Mouse (Mus musculus) neural tube, embryonic 15.5 days (tissue): ENCODE data around the gene Efna4. TPM values are rescaled to one million over a fixed set of nuclear protein-coding genes. Genes with fewer than 3 reads are reported as not detected.
A peak's percentile ranks its signal among the peaks of the same experiment; 100 is the strongest.

ENCODE experiments used
- ATAC-seq: fragments of 200-750 bp; cut with Nextera tagmentation; 2 replicates; pipeline ENCODE4 v1.8.0; 2017; ENCODE audit warnings: mild to moderate bottlenecking, moderate TSS enrichment, moderate library complexity; ENCODE audit not compliant: low FRiP score
- H3K27ac ChIP-seq: fragments of 300-500 bp; sonication (generic); replicated peaks from 2 replicates; pipeline ENCODE4 v1.5.1; 2015; ENCODE audit warnings: mild to moderate bottlenecking, inconsistent platforms
- H3K27me3 ChIP-seq: fragments of 300-500 bp; sonication (generic); replicated peaks from 2 replicates; pipeline ENCODE4 v1.6.1; 2015; ENCODE audit warnings: inconsistent platforms
- H3K36me3 ChIP-seq: fragments of 300-500 bp; sonication (generic); 2 replicates; pipeline ENCODE4 v1.6.1; 2015; ENCODE audit warnings: inconsistent platforms
- H3K4me1 ChIP-seq: fragments of 300-500 bp; sonication (generic); 2 replicates; pipeline ENCODE4 v1.6.1; 2015; ENCODE audit warnings: inconsistent platforms
- H3K4me2 ChIP-seq: fragments of 300-500 bp; sonication (generic); 2 replicates; pipeline ENCODE4 v1.6.1; 2015; ENCODE audit warnings: inconsistent platforms, mild to moderate bottlenecking, moderate library complexity
- H3K4me3 ChIP-seq: fragments of 300-500 bp; sonication (generic); replicated peaks from 2 replicates; pipeline ENCODE4 v1.5.1; 2015; ENCODE audit warnings: mild to moderate bottlenecking, inconsistent platforms
- H3K9ac ChIP-seq: fragments of 300-500 bp; sonication (generic); replicated peaks from 2 replicates; pipeline ENCODE4 v1.6.1; 2015; ENCODE audit warnings: mild to moderate bottlenecking, inconsistent platforms
- H3K9me3 ChIP-seq: fragments of 300-500 bp; sonication (generic); replicated peaks from 2 replicates; pipeline ENCODE4 v1.6.1; 2016; ENCODE audit warnings: inconsistent platforms
- WGBS: fragments of 180-500 bp; shearing (Covaris S2); methylation state at CpG from one replicate; pipeline ENCODE4 v1.1.7; 2015; ENCODE audit warnings: mixed read lengths; 5-methylcytosine and 5-hydroxymethylcytosine counted together
- polyA plus RNA-seq: library from polyadenylated mRNA; unstranded; fragments of >200 nt; fragmentation: Nextera tagmentation; extraction: Ambion mirVana; gene quantifications from 2 replicates; pipeline ENCODE4 v1.2.1, GENCODE M21; 2015

Efna4 gene
- polyA plus RNA-seq, 1 experiment from 2014 or later = 3.0 TPM

- H3K9ac ChIP-seq = no peak overlapping the region
- peaks cover 35% of the 10 kb centered on the region for H3K4me1 ChIP-seq
- H3K27me3 ChIP-seq = no peaks in the 10 kb centered on the region
- no peak overlapping the region for H3K4me2 ChIP-seq
- ATAC-seq = no peak
- H3K4me3 ChIP-seq = no peak overlapping the region
- no peaks in the 10 kb centered on the region for H3K36me3 ChIP-seq
- H3K9me3 ChIP-seq = no peaks in the 10 kb centered on the region
- WGBS = 93% methylated on average over 8 of the region's 8 CpGs
- H3K27ac ChIP-seq = no peak overlapping the region
Observed at GRCm38 (mm10) chr3:89325882-89326281, 11.9 kb downstream of the Efna4 start.

- Histone ChIP-seq H3K27ac (peak within 1 kb of the TSS; percentile 98), H3K27me3 (no peaks in the 10 kb centered on the region), H3K9me3 (no peaks in the 10 kb centered on the region), H3K9ac (peak within 1 kb of the TSS; percentile 91), H3K4me2 (peak within 1 kb of the TSS; percentile 86), H3K4me1 (peaks cover 52% of the 10 kb centered on the region), H3K4me3 (peak within 1 kb of the TSS; percentile 81), H3K36me3 (no peaks in the 10 kb centered on the region)
- peak; percentile 43 for ATAC-seq
- under 1% methylated on average over 53 of the region's 53 CpGs for WGBS
Observed at GRCm38 (mm10) chr3:89322514-89323165, 15.2 kb downstream of the Efna4 start, which contains the start of gene Efna3. TSS of gene Efna3 (minus strand) at chr3:89322965.

- Histone ChIP-seq H3K4me2 (peak overlapping the region; percentile 86), H3K27me3 (no peaks in the 10 kb centered on the region), H3K4me1 (peaks cover 52% of the 10 kb centered on the region), H3K27ac (peak overlapping the region; percentile 98), H3K9me3 (no peaks in the 10 kb centered on the region), H3K4me3 (peak overlapping the region; percentile 81), H3K9ac (peak overlapping the region; percentile 91), H3K36me3 (no peaks in the 10 kb centered on the region)
- peak; percentile 3; the same call in 1 of the 2 replicates for ATAC-seq
- under 1% methylated on average over 14 of the region's 14 CpGs for WGBS
Observed at GRCm38 (mm10) chr3:89322131-89322500, 15.7 kb downstream of the Efna4 start.

- Histone ChIP-seq H3K4me1 (peaks cover 55% of the 10 kb centered on the region), H3K9ac (peak overlapping the region; percentile 91), H3K4me2 (peak overlapping the region; percentile 86), H3K36me3 (no peaks in the 10 kb centered on the region), H3K27me3 (no peaks in the 10 kb centered on the region), H3K27ac (peak overlapping the region; percentile 98), H3K4me3 (peak overlapping the region; percentile 81), H3K9me3 (no peaks in the 10 kb centered on the region)
- ATAC-seq = peak; percentile 48
- under 1% methylated on average over 62 of the region's 66 CpGs for WGBS
Observed at GRCm38 (mm10) chr3:89321183-89322130, 16.4 kb downstream of the Efna4 start.

GRCm38 (mm10) chr3:89320581-89321182, 17.1 kb downstream of the Efna4 start:
- Histone ChIP-seq H3K9me3 (no peaks in the 10 kb centered on the region), H3K4me2 (peak overlapping the region; percentile 86), H3K36me3 (no peaks in the 10 kb centered on the region), H3K9ac (peak overlapping the region; percentile 91), H3K27ac (peak overlapping the region; percentile 98), H3K4me1 (peaks cover 63% of the 10 kb centered on the region), H3K4me3 (peak overlapping the region; percentile 81), H3K27me3 (no peaks in the 10 kb centered on the region)
- ATAC-seq = peak; percentile 60
- under 1% methylated on average over 39 of the region's 41 CpGs for WGBS

- Histone ChIP-seq H3K27ac (peak overlapping the region; percentile 98), H3K4me2 (peak overlapping the region; percentile 86), H3K4me1 (peaks cover 72% of the 10 kb centered on the region), H3K36me3 (peaks cover 6% of the 10 kb centered on the region), H3K9me3 (no peaks in the 10 kb centered on the region), H3K9ac (peak overlapping the region; percentile 91), H3K4me3 (peak overlapping the region; percentile 81), H3K27me3 (no peaks in the 10 kb centered on the region)
- no peak for ATAC-seq
- 2% methylated on average over 57 of the region's 58 CpGs for WGBS
Observed at GRCm38 (mm10) chr3:89319591-89320350, 18.1 kb downstream of the Efna4 start.

GRCm38 (mm10) chr3:89318971-89319590, 18.7 kb downstream of the Efna4 start:
- H3K27me3 ChIP-seq = no peaks in the 10 kb centered on the region
- peak overlapping the region; percentile 91 for H3K9ac ChIP-seq
- no peaks in the 10 kb centered on the region for H3K9me3 ChIP-seq
- peak overlapping the region; percentile 86 for H3K4me2 ChIP-seq
- H3K36me3 ChIP-seq = peaks cover 13% of the 10 kb centered on the region
- H3K4me1 ChIP-seq = peaks cover 73% of the 10 kb centered on the region
- H3K27ac ChIP-seq = peak overlapping the region; percentile 98
- ATAC-seq = no peak
- H3K4me3 ChIP-seq = peak overlapping the region; percentile 81
- 8% methylated on average over 21 of the region's 21 CpGs for WGBS

GRCm38 (mm10) chr3:89318316-89318715, 19.5 kb downstream of the Efna4 start:
- peaks cover 16% of the 10 kb centered on the region for H3K36me3 ChIP-seq
- no peak overlapping the region; the same call in 1 of the 2 replicates for H3K4me2 ChIP-seq
- H3K9ac ChIP-seq = no peak overlapping the region
- 68% methylated on average over 8 of the region's 8 CpGs for WGBS
- H3K4me3 ChIP-seq = no peak overlapping the region
- peaks cover 73% of the 10 kb centered on the region for H3K4me1 ChIP-seq
- ATAC-seq = no peak
- H3K9me3 ChIP-seq = no peaks in the 10 kb centered on the region
- no peaks in the 10 kb centered on the region for H3K27me3 ChIP-seq
- no peak overlapping the region for H3K27ac ChIP-seq

- peaks cover 69% of the 10 kb centered on the region for H3K4me1 ChIP-seq
- no peak overlapping the region; the same call in 1 of the 2 replicates for H3K4me3 ChIP-seq
- H3K4me2 ChIP-seq = peak overlapping the region; percentile 54
- H3K27ac ChIP-seq = peak overlapping the region; percentile 51; the same call in 1 of the 2 replicates
- 56% methylated on average over 6 of the region's 6 CpGs for WGBS
- no peaks in the 10 kb centered on the region for H3K9me3 ChIP-seq
- no peak for ATAC-seq
- H3K36me3 ChIP-seq = peaks cover 19% of the 10 kb centered on the region
- H3K9ac ChIP-seq = 0 out of 2 replicates have a peak overlapping the region, but pooled peaks have one; percentile 3
- no peaks in the 10 kb centered on the region for H3K27me3 ChIP-seq
Observed at GRCm38 (mm10) chr3:89317246-89317645, 20.6 kb downstream of the Efna4 start.

- 0% methylated on average over 4 of the region's 4 CpGs for WGBS
- Histone ChIP-seq H3K4me3 (no peak overlapping the region; the same call in 1 of the 2 replicates), H3K4me1 (peaks cover 69% of the 10 kb centered on the region), H3K27ac (peak overlapping the region; percentile 51; the same call in 1 of the 2 replicates), H3K4me2 (peak overlapping the region; percentile 54), H3K36me3 (peaks cover 19% of the 10 kb centered on the region), H3K9ac (0 out of 2 replicates have a peak overlapping the region, but pooled peaks have one; percentile 20), H3K27me3 (no peaks in the 10 kb centered on the region), H3K9me3 (no peaks in the 10 kb centered on the region)
- ATAC-seq = peak; percentile 6; the same call in 1 of the 2 replicates
Observed at GRCm38 (mm10) chr3:89316833-89317232, 21.0 kb downstream of the Efna4 start.
